Mouse (Mus musculus) cerebellum, adult 2 months (tissue): ENCODE measurements around the gene Polr3h.

ENCODE experiments used
- CTCF ChIP-seq: fragments of 200-500 bp; IDR thresholded peaks from 2 replicates; pipeline ENCODE4 v1.5.1; 2011; ENCODE audit warnings: low read depth, mild to moderate bottlenecking, control low read depth, low read length, moderate library complexity, borderline replicate concordance; ENCODE audit not compliant: insufficient read depth
- POLR2A ChIP-seq: fragments of 200-500 bp; IDR thresholded peaks from 2 replicates; pipeline ENCODE4 v1.6.1; 2011; ENCODE audit warnings: low read length, control low read depth, borderline replicate concordance; ENCODE audit not compliant: insufficient read depth

DNA sequence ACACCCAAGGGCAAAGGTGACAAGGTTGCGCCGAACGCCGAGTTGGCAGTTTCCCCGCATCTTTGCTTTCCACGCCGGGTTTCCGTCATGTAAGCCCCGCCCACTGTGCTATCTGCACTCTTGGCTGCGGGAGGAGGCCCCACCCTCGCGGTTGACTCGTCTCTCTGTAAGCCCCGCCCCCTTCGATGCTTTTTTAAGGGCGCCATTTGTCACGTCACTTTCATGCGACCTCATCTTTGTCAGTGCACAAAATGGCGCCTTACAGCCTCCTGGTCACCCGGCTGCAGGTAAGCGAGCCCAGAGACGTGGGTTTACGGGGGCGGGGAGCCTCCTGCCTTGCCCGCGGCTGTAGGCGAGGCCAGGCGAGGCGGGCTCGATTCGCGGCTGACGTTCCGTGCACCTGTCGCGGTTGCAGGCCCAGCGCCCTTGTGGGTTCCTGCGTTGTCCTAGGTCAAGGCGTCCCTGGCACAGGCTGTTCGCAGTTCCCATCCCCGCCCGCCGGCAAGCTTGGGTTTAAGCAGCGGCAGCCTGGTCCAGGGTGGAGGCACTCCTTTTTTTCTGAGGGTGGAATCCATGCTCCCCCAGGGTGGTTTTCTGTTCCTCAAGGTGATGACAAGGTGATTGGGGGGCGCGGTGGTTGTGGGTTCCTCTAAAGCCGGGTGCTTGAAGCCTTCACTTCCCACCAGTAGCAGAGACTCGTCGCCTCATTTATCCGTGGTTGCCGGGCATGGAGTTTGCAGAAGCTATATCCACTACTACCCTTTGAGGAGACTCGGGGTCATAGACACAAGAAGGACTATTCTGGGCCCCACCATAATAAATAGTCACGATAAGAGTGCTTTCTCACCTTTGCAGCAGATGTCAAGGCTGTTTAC, 53.5 kb downstream of the Polr3h start, which contains the start of gene Aco2:
- TF ChIP-seq CTCF: no peak
- TF ChIP-seq POLR2A: peak; percentile 58; the same call in 1 of the 2 replicates
